Comparison of ENCODE assay signal across 20 mouse cellular contexts in the genomic region with DNA sequence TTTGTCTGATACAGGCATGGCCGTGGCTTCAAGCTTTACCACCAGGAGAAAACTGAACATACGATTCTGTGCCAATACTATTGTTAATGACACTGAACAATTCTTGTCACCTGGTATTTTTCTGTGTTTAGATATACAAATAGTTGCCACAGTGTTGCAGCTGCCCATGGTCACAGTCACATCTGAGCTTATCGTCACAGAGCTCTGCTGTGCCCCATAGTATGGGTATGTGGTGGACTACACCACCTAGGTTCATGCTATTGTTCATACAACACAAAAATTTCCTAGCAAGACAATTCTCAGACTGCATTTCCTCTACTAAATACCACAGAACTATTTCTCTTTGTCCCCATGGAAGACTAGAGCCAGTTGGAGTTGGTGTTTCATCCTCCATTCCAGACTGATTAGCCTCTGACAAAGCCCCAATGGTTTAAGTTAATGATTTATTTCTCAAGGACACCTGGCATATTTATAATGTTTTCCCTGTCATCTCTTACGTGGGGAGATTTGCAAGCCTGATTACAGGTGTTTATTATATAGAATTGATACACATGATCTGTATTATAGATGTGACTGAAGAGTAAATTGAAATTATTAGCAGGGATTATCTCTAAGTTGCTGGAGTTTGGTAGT.
A peak's percentile ranks its signal among the peaks of the same experiment; 100 is the strongest.
DNase-seq lines count a peak whose midpoint lies in the region; ATAC-seq and TF ChIP-seq lines count a peak whose summit lies in the region.
"Had no signal": no experiment of that assay in that cellular context is flagged by ENCODE, and none has a peak within 500 bp of the region (broad histone marks: within the 10 kb centered on the region; RNA-seq: fewer than 3 reads in every experiment).

No protein-coding gene starts in this region.

- 68% methylated on average over 4 of the region's 4 CpGs for WGBS in liver, adult 2 months
- 93% methylated on average over 4 of the region's 4 CpGs for WGBS in midbrain, embryonic 13.5 days
- WGBS in midbrain, postnatal 0 days = 87% methylated on average over 4 of the region's 4 CpGs
- 75% methylated on average over 4 of the region's 4 CpGs for whole genome bisulfite sequencing in intestine, embryonic 16.5 days

- no peak overlapping the region for H3K4me3 ChIP-seq in liver, adult 2 months (ENCODE audit: insufficient read depth, low read depth, low read length)
- H3K4me3 ChIP-seq in midbrain, embryonic 13.5 days (replicated peaks) = no peak overlapping the region
- H3K4me3 ChIP-seq in midbrain, postnatal 0 days (ENCODE audit: low read depth, low read length) = no peak overlapping the region
- H3K4me3 ChIP-seq in intestine, embryonic 16.5 days (ENCODE audit: low read length) = no peak overlapping the region
- H3K4me3 ChIP-seq: embryonic facial prominence, embryonic 10.5 days; embryonic facial prominence, embryonic 12.5 days; forebrain, embryonic 13.5 days; forebrain, embryonic 15.5 days had no signal

- peaks cover 6% of the 10 kb centered on the region for H3K36me3 ChIP-seq in liver, adult 2 months (ENCODE audit: control insufficient read depth, insufficient read depth, low read length)
- 0 out of 2 replicates have a peak, but pooled peaks cover 5% of the 10 kb centered on the region for H3K36me3 ChIP-seq in midbrain, embryonic 13.5 days
- peaks cover 2% of the 10 kb centered on the region; the same call in 1 of the 2 replicates for H3K36me3 ChIP-seq in midbrain, postnatal 0 days (ENCODE audit: insufficient read depth, low read length)
- peaks cover 3% of the 10 kb centered on the region; the same call in 1 of the 2 replicates for H3K36me3 ChIP-seq in intestine, embryonic 16.5 days (ENCODE audit: control insufficient read depth, insufficient read depth, low read length)

- H3K4me2 ChIP-seq in midbrain, embryonic 13.5 days (replicated peaks) = no peak overlapping the region
- H3K4me2 ChIP-seq in midbrain, postnatal 0 days (ENCODE audit: low read depth, low read length, poor library complexity, severe bottlenecking) = no peak overlapping the region
- H3K4me2 ChIP-seq in intestine, embryonic 16.5 days (ENCODE audit: low read depth, low read length) = no peak overlapping the region
- H3K4me2 ChIP-seq: embryonic facial prominence, embryonic 12.5 days; forebrain, embryonic 13.5 days; forebrain, embryonic 15.5 days had no signal

- TF ChIP-seq POLR2A in liver, adult 2 months (IDR thresholded peaks at IDR 0.05; ENCODE audit: extremely low read depth, insufficient read depth, low read length) = no peak

- H3K4me1 ChIP-seq in liver, adult 2 months (ENCODE audit: control insufficient read depth, insufficient read depth, low read length) = peaks cover 2% of the 10 kb centered on the region; the same call in 1 of the 2 replicates
- H3K4me1 ChIP-seq in midbrain, embryonic 13.5 days (replicated peaks) = 0 out of 2 replicates have a peak, but pooled peaks cover 7% of the 10 kb centered on the region
- no peaks in the 10 kb centered on the region for H3K4me1 ChIP-seq in midbrain, postnatal 0 days (ENCODE audit: insufficient read depth, low read length)
- peaks cover 9% of the 10 kb centered on the region for H3K4me1 ChIP-seq in intestine, embryonic 16.5 days (ENCODE audit: control insufficient read depth, insufficient read depth, low read length)
- H3K4me1 ChIP-seq: embryonic facial prominence, embryonic 10.5 days; embryonic facial prominence, embryonic 12.5 days; forebrain, embryonic 13.5 days; forebrain, embryonic 15.5 days had no signal

- H3K79me2 ChIP-seq in liver, adult 2 months (ENCODE audit: control insufficient read depth, insufficient read depth, low read length) = peaks cover 4% of the 10 kb centered on the region; the same call in 1 of the 2 replicates

- H3K27ac ChIP-seq in liver, adult 2 months (replicated peaks; ENCODE audit: insufficient read depth, low read depth, low read length) = no peak overlapping the region
- peak overlapping the region; percentile 19; the same call in 1 of the 2 replicates for H3K27ac ChIP-seq in midbrain, embryonic 13.5 days
- no peak overlapping the region for H3K27ac ChIP-seq in midbrain, postnatal 0 days (ENCODE audit: low read depth, low read length)
- H3K27ac ChIP-seq in intestine, embryonic 16.5 days (ENCODE audit: low read length) = no peak overlapping the region
- H3K27ac ChIP-seq: embryonic facial prominence, embryonic 10.5 days; embryonic facial prominence, embryonic 12.5 days; forebrain, embryonic 13.5 days; forebrain, embryonic 15.5 days had no signal

- ATAC-seq in midbrain, embryonic 13.5 days = no peak
- ATAC-seq in midbrain, postnatal 0 days (ENCODE audit: low FRiP score) = no peak
- peak; percentile 51; the same call in 1 of the 2 replicates for ATAC-seq in intestine, embryonic 16.5 days
- ATAC-seq: forebrain, embryonic 13.5 days; forebrain, embryonic 15.5 days had no signal

- H3K9me3 ChIP-seq in midbrain, embryonic 13.5 days = no peaks in the 10 kb centered on the region
- no peaks in the 10 kb centered on the region for H3K9me3 ChIP-seq in midbrain, postnatal 0 days (ENCODE audit: low read length)
- H3K9me3 ChIP-seq in intestine, embryonic 16.5 days (ENCODE audit: control insufficient read depth, low read length) = no peaks in the 10 kb centered on the region
- H3K9me3 ChIP-seq: embryonic facial prominence, embryonic 10.5 days; embryonic facial prominence, embryonic 12.5 days; forebrain, embryonic 13.5 days; forebrain, embryonic 15.5 days had no signal

- H3K9ac ChIP-seq in liver, adult 2 months (ENCODE audit: low read depth, low read length) = no peak overlapping the region
- no peak overlapping the region for H3K9ac ChIP-seq in midbrain, embryonic 13.5 days (replicated peaks)
- no peak overlapping the region for H3K9ac ChIP-seq in midbrain, postnatal 0 days (replicated peaks; ENCODE audit: low read length, poor library complexity, severe bottlenecking)
- no peak overlapping the region for H3K9ac ChIP-seq in intestine, embryonic 16.5 days (ENCODE audit: low read depth, low read length)
- H3K9ac ChIP-seq: embryonic facial prominence, embryonic 12.5 days; forebrain, embryonic 13.5 days; forebrain, embryonic 15.5 days had no signal

- TF ChIP-seq CTCF in liver, adult 2 months (IDR thresholded peaks at IDR 0.05; ENCODE audit: low read depth, low read length) = no peak
- no peak for TF ChIP-seq CTCF in midbrain, postnatal 0 days (IDR thresholded peaks at IDR 0.05)

- DNase-seq in liver, adult 2 months (ENCODE audit: extremely low read depth, low read depth, low spot score) = peak; percentile 53
- DNase-seq in liver = no peak
- no peak for DNase-seq in midbrain, postnatal 0 days (ENCODE audit: low spot score)
- DNase-seq in urinary bladder, postnatal 36 days (ENCODE audit: low spot score in 2 of 2) = no peak
- DNase-seq in urinary bladder, postnatal 14 days (ENCODE audit: low spot score) = no peak
- DNase-seq: adrenal gland, adult 2 months; adrenal gland, postnatal 10 days; adrenal gland, postnatal 25 days; cerebellum, adult 11 months; cerebellum, adult 18-20 months; cerebellum, adult 8-10 months; cerebellum, adult 9-11 months; cerebellum, postnatal 14 days; cerebellum, postnatal 36 days had no signal

- H3K27me3 ChIP-seq in liver, adult 2 months (ENCODE audit: control insufficient read depth, insufficient read depth, low read length) = no peaks in the 10 kb centered on the region
- no peaks in the 10 kb centered on the region for H3K27me3 ChIP-seq in midbrain, embryonic 13.5 days
- H3K27me3 ChIP-seq in midbrain, postnatal 0 days (ENCODE audit: insufficient read depth, low read length) = no peaks in the 10 kb centered on the region
- no peaks in the 10 kb centered on the region for H3K27me3 ChIP-seq in intestine, embryonic 16.5 days (replicated peaks; ENCODE audit: control insufficient read depth, insufficient read depth, low read length)
- H3K27me3 ChIP-seq: embryonic facial prominence, embryonic 12.5 days; forebrain, embryonic 13.5 days; forebrain, embryonic 15.5 days had no signal
